Mouse (Mus musculus) cerebellum, postnatal 36 days (tissue): ENCODE data around the gene Lrit3.
"Not testable (repeated sequence)": the region's sequence is repeated elsewhere in the genome, so short reads cannot be mapped to it uniquely, and the experiment has no call there.

Experiments used
- DNase-seq, 2 experiments: peaks; one replicate each; pipeline ENCODE4 v3.0.0; 2021 to 2022; ENCODE audit warnings: mixed read lengths in 2 of 2

Lrit3 gene

GRCm38 (mm10) chr3:129766971-129767794, 36.6 kb downstream of the Lrit3 start:
- no peak for DNase-seq

DNA sequence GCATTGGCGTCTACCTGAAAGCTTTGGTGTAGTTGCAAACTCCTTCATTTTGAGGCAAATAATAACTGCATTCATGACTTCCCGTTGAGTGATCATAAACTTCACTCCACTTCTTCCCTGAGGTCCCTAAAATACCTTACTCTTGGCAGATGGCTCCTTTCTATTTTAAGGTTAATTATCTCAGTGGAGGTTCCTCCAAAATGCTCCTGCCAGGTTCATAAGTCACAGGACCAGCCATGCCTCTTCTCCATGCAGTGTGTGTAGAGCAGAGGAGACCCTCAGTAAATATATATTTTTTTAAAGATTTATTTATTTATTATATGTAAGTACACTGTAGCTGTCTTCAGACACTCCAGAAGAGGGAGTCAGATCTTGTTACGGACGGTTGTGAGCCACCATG, 37.7 kb downstream of the Lrit3 start:
- DNase-seq: no peak

DNA sequence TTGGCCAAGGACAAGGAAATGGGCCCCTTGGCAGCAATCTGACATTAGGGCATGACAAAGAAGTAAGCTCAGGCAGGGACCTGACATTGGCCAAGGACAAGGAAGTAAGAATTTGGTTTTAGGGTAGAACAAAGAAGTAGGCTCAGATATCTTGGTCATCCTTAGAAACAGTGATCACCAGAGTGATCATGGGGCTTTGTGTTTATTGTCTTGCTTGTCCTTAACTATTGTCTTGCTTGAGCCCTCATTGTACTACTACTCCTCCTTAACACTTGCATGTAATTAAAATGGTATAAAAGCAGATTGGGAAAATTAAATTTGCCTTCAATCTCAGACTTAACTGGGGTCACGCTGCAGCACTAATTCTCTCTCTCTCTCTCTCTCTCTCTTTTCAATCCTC, 46.2 kb downstream of the Lrit3 start:
- DNase-seq: not testable (repeated sequence)

- peak in 1 of 2 experiments; percentile 7 for DNase-seq
Observed at GRCm38 (mm10) chr3:129754650-129755604, 48.9 kb downstream of the Lrit3 start, which contains the start of gene Egf. Gene Egf, minus strand, starts transcription at chr3:129755316.

- peak; percentile 13 for DNase-seq
Observed at GRCm38 (mm10) chr3:129744803-129745202, 59.0 kb downstream of the Lrit3 start.

DNA sequence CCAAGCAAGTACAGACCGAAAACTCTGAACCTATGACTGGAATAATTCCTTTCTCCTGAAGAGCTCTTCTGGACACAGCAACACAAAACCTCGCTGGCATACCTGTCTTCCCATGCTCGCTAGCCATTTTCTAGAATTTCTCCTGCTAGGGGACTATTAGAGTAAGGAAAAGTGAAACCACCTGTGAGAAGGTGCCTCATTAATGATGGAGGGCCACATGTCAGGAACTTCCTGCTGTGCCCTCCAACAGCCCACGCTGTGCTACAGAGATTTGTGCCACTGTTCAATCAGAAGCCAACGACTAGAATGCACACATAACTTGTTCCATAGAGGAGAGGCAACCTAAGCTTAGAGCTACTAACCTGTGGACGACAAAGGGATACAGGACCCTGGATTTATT, 61.0 kb downstream of the Lrit3 start:
- DNase-seq: no peak

DNA sequence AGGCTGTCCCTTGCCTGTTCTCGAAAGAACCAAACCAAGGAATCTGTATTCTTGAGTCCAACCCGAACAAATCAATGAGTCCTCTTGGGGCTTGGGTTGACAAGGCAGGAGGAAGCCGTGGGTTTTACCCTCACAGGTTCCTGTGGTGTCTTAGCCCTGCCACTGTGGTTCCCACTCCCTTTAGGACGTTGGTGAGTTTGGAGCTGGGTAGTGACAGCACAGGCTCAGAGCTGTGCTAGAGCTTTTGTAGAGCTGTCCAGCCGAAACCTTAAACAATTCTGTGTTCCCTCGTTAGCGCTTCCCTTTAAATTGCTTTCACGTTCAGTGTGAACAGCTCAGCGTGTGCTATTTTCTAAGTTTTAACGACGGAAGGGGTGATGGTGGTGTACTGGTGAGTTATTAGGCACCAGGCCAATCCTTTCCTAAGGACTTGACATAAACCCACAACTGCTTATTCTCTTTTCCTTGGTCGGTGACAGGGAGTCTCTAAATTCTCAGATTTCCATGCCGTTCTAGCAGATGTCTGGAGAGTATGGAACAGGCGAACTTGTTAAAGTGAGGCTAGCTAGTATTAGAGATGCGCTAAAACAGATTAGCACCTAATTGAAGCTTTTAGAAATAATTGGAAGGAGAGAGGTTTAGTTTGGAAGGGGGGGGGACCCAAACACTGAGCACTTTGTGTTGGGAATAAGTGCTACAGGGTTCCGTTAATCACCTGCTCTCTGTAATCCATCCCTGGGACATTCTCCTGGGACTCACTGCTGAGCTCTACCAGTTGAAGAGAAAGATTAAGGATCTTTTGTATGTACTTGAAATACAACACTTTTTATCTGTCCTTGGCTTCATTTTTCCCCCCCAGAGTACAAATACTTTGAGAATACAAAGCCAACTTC, 65.3 kb downstream of the Lrit3 start:
- no peak for DNase-seq
